Mouse (Mus musculus) gastrocnemius, adult 2 months (tissue): ENCODE measurements around the gene Nucb2. TPM values are rescaled to one million over a fixed set of nuclear protein-coding genes. Genes with fewer than 3 reads are reported as not detected.

Experiments
- DNase-seq: peaks from one replicate; pipeline ENCODE4 v3.0.0; 2022
- H3K27ac ChIP-seq: fragments of 200-600 bp; 2 replicates; pipeline ENCODE4 v1.8.1; 2022; ENCODE audit warnings: mild to moderate bottlenecking
- H3K4me3 ChIP-seq: fragments of 200-600 bp; 2 replicates; pipeline ENCODE4 v1.8.1; 2022; ENCODE audit warnings: mild to moderate bottlenecking, moderate library complexity
- CTCF ChIP-seq: fragments of 200-600 bp; IDR thresholded peaks from 2 replicates; pipeline ENCODE4 v1.8.1; 2022; ENCODE audit warnings: antibody characterized with exemption, mild to moderate bottlenecking, moderate library complexity
- intact Hi-C: fragments of 180-260 bp; cut with DNase I; formaldehyde crosslinking; loops from one replicate; pipeline ENCODE4 v1.15.1; 2025
- total RNA-seq, 2 experiments: library from RNA; stranded (reverse); gene quantifications; 2 replicates each; pipeline ENCODE4 v1.2.3; 2021

Gene Nucb2
- total RNA-seq, 2 experiments from 2014 or later = 3.9 to 7.7 TPM

DNA sequence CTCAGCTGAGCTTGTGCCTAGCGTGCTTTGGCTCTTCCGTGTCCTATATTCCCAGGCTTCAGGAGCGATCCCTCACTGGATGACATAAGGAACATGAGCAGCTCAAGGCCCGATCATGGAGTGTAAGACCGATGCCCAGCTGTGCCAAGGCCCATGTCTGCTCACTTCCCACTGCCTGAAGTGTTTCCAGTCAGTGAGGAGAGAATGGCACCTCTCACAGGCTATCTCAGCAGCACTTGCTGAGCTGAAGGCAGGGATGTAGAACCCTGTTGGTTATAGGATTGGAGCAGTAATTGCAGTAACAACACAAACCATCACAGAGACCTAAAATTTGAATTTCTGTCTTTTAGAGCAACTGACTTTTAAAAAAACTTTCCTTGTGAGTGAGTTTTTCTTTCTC is 26.3 kb downstream of the Nucb2 start:
- no peak for TF ChIP-seq CTCF
- intact Hi-C loops = no loop called here
- DNase-seq = no peak
- Histone ChIP-seq H3K4me3 (no peak overlapping the region), H3K27ac (no peak overlapping the region)

DNA sequence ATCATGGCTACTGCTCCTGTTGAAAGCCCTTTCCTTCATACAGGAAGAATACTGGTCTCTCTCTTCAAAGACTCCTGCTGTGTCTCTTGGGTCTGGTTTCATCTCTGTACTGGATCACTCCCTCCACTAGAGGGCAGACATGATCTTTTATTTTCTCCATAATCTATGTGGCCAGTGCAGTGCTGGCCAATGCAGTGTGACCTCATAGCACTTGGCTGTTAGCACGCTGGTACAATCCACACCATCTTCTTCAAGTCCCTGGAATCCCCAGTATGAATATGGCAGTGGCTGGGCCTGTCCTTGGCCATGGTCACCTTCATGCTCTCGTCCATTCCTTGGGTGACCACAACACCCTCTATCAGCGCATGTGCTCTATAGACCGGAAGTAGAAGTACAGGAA is 27.1 kb downstream of the Nucb2 start:
- Histone ChIP-seq H3K27ac (no peak overlapping the region), H3K4me3 (no peak overlapping the region)
- intact Hi-C loops = loop anchor here (1.0 kb wide), 1 partner anchor 77 kb away; no protein-coding TSS in a partner anchor
- TF ChIP-seq CTCF = peak; percentile 73
- no peak for DNase-seq

DNA sequence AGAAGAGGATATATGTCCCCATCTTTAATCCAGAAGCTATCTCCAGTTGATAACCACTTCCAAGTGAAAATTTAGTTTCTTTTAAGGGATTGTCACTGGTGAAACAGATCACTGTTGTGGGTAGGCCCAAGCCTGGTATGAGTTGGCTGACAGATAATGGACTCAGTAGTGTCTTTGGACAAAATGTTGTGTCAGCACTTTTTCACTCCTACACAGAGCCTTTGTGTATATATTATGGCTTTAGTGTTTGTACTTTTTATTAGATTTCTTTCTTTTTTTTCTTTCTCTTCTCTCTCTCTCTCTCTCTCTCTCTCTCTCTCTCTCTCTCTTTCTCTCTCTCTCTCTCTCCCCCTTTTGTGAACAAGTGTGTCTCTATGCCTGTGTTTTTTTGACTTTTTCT is 52.7 kb downstream of the Nucb2 start:
- intact Hi-C loops = no loop called here
- Histone ChIP-seq H3K4me3 (no peak overlapping the region), H3K27ac (no peak overlapping the region)
- DNase-seq = no peak
- no peak for TF ChIP-seq CTCF

DNA sequence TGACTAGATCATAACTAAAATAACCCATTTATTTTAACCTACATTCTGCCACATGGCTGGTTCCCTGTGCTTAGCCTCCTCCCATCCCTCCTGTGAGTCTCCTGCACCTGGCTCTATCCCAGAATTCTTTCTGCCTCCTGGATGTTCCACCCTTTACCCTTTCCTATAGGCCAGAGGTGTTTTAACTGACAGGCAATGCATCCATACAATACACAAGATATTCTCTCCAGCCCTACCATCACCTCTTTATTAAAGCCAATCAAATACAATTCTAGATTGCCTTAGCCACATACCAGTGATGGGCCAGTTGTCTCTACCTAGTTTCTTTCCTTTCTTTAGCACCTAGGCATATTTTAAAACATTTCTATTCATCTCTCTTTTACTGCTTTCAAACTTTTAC is 70.4 kb downstream of the Nucb2 start:
- no peak for DNase-seq
- TF ChIP-seq CTCF = no peak
- intact Hi-C loops = no loop called here
- Histone ChIP-seq H3K27ac (no peak overlapping the region), H3K4me3 (no peak overlapping the region)

Other genes with a start within 250 kb of the Nucb2 start
- gene Plekha7, start 196.0 kb upstream of the Nucb2 start, total RNA-seq = 1 to 10 TPM; 1.0 to 1.4 TPM
- gene Rps13, start 170.2 kb upstream of the Nucb2 start, total RNA-seq = 100 to 1,000 TPM; 247 to 325 TPM
- 1 to 10 TPM; 6.7 to 9.7 TPM for gene Pik3c2a, start 60.9 kb upstream of the Nucb2 start, total RNA-seq